Mouse (Mus musculus) adrenal gland, postnatal 4 days (tissue): ENCODE data around the gene Gm3115. TPM values are rescaled to one million over a fixed set of nuclear protein-coding genes. Genes with fewer than 3 reads are reported as not detected.
"Not testable (repeated sequence)": the region's sequence is repeated elsewhere in the genome, so short reads cannot be mapped to it uniquely, and the experiment has no call there.

Experiments used
- DNase-seq, 2 experiments: peaks; one replicate each; pipeline ENCODE4 v3.0.0; 2021 to 2022; ENCODE audit warnings: low spot score in 2 of 2, mixed read lengths in 2 of 2
- long read RNA-seq, 2 experiments: library from polyadenylated mRNA; stranded (forward); transcript quantifications; one replicate each; pipeline ENCODE4 v2.0.0; 2021
- total RNA-seq, 2 experiments: library from RNA; stranded (reverse); gene quantifications; 2 replicates each; pipeline ENCODE4 v1.2.3; 2021

Gene Gm3115
- not detected for total RNA-seq
- long read RNA-seq, experiment 1, result 0 reads
- long read RNA-seq, experiment 2, result 0 reads

- not testable (repeated sequence) for DNase-seq
Observed at GRCm38 (mm10) chr14:4083820-4084219, at the start of gene Gm3115. Gene Gm3115, plus strand, starts transcription at chr14:4084120.

- DNase-seq, result not testable (repeated sequence)
Observed at GRCm38 (mm10) chr14:4110426-4110825, 26.5 kb downstream of the Gm3115 start, which contains the start of gene Gm8108. Gene Gm8108, plus strand, starts transcription at chr14:4110526.

- DNase-seq, result not testable (repeated sequence)
Observed at GRCm38 (mm10) chr14:4141646-4142045, 57.7 kb downstream of the Gm3115 start.

Other genes starting within 250 kb of the Gm3115 start
- not detected for gene Gm3033, start 237.9 kb upstream of the Gm3115 start, total RNA-seq
- gene Gm2916, start 199.9 kb upstream of the Gm3115 start, total RNA-seq, result not detected
- not detected for gene Gm3029, start 152.4 kb upstream of the Gm3115 start, total RNA-seq
- gene Gm3095, start 120.6 kb upstream of the Gm3115 start, total RNA-seq, result not detected
- gene Gm3099, start 85.7 kb upstream of the Gm3115 start, total RNA-seq, result not detected
- 1 to 10 TPM; 1.4 to 1.6 TPM for gene Gm5796, start 60.2 kb upstream of the Gm3115 start, total RNA-seq
- gene Gm8108, start 26.4 kb downstream of the Gm3115 start, total RNA-seq, result 1 to 10 TPM in 1 of 2 experiments, under 1 TPM in 1; 0.37 to 1.9 TPM
- not detected for gene Gm3127, start 80.9 kb downstream of the Gm3115 start, total RNA-seq
- not detected for gene Gm2974, start 98.5 kb downstream of the Gm3115 start, total RNA-seq
- gene Gm3138, start 165.5 kb downstream of the Gm3115 start, total RNA-seq, result not detected
- not detected for gene Gm3149, start 233.2 kb downstream of the Gm3115 start, total RNA-seq